Mouse (Mus musculus) heart, adult 2 months (tissue): ENCODE results near the gene Gm21954.

ENCODE experiments used
- CTCF ChIP-seq: fragments of 200-600 bp; IDR thresholded peaks from 2 replicates; pipeline ENCODE4 v1.8.1; 2022; ENCODE audit warnings: antibody characterized with exemption, mild to moderate bottlenecking, moderate library complexity
- EP300 ChIP-seq: fragments of 200-500 bp; IDR thresholded peaks from 2 replicates; pipeline ENCODE4 v1.6.1; 2011; ENCODE audit warnings: low read depth, low read length, control low read depth; ENCODE audit not compliant: insufficient read depth
- POLR2A ChIP-seq: fragments of 200-500 bp; IDR thresholded peaks from 2 replicates; pipeline ENCODE4 v1.6.1; 2011; ENCODE audit warnings: mild to moderate bottlenecking, low read depth, low read length, control low read depth; ENCODE audit not compliant: insufficient read depth

DNA sequence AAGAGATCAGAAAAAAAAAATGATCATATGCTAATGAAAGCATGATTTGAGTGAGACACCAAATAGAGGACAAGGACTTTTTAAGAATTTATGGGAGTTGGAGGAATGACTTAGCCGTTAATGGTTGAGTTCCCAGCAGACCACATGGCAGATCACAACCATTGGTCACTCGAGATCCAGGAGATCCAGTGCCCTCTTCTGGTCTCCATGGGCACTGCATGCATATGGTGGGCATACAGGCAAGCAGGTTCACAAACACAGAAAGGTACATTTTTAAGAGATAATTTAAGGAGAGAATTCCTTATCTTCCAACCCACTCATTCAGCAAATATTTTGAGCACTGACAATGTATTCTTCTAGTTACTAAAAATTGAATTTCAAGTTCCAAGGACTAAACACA, 22.9 kb downstream of the Gm21954 start:
- no peak for TF ChIP-seq EP300
- TF ChIP-seq CTCF: 0 out of 2 replicates have a peak, but pooled peaks have one; percentile 12
- TF ChIP-seq POLR2A: no peak
